Mouse (Mus musculus) embryonic facial prominence, embryonic 13.5 days (tissue): ENCODE measurements around the gene Twsg1. TPM values are rescaled to one million over a fixed set of nuclear protein-coding genes. Genes with fewer than 3 reads are reported as not detected.

Source experiments
- ATAC-seq: fragments of 200-750 bp; cut with Nextera tagmentation; 2 replicates; pipeline ENCODE4 v1.8.0; 2017; ENCODE audit warnings: low read depth; ENCODE audit not compliant: insufficient number of reproducible peaks, insufficient read depth, low FRiP score, low TSS enrichment
- H3K27ac ChIP-seq: fragments of 300-500 bp; sonication (generic); 2 replicates; pipeline ENCODE4 v1.5.1; 2015; ENCODE audit warnings: moderate library complexity, mild to moderate bottlenecking, inconsistent platforms
- H3K27me3 ChIP-seq: fragments of 300-500 bp; sonication (generic); 2 replicates; pipeline ENCODE4 v1.6.1; 2015; ENCODE audit warnings: mild to moderate bottlenecking, inconsistent platforms
- H3K36me3 ChIP-seq: fragments of 300-500 bp; sonication (generic); 2 replicates; pipeline ENCODE4 v1.6.1; 2015; ENCODE audit warnings: mild to moderate bottlenecking, inconsistent platforms
- H3K4me1 ChIP-seq: fragments of 300-500 bp; sonication (generic); 2 replicates; pipeline ENCODE4 v1.6.1; 2015; ENCODE audit warnings: inconsistent platforms
- H3K4me2 ChIP-seq: fragments of 300-500 bp; sonication (generic); 2 replicates; pipeline ENCODE4 v1.6.1; 2015; ENCODE audit warnings: moderate library complexity, mild to moderate bottlenecking, inconsistent platforms
- H3K4me3 ChIP-seq: fragments of 300-500 bp; sonication (generic); 2 replicates; pipeline ENCODE4 v1.5.1; 2015; ENCODE audit warnings: mild to moderate bottlenecking, inconsistent platforms
- H3K9ac ChIP-seq: fragments of 300-500 bp; sonication (generic); 2 replicates; pipeline ENCODE4 v1.6.1; 2015; ENCODE audit warnings: mild to moderate bottlenecking, inconsistent platforms
- H3K9me3 ChIP-seq: fragments of 300-500 bp; sonication (generic); 2 replicates; pipeline ENCODE4 v1.6.1; 2016; ENCODE audit warnings: inconsistent platforms
- WGBS: fragments of 180-500 bp; shearing (Covaris S2); methylation state at CpG from one replicate; pipeline ENCODE4 v1.1.7; 2015; ENCODE audit warnings: mixed read lengths; 5-methylcytosine and 5-hydroxymethylcytosine counted together
- polyA plus RNA-seq: library from polyadenylated mRNA; unstranded; fragments of >200 nt; fragmentation: Nextera tagmentation; extraction: Ambion mirVana; gene quantifications from 2 replicates; pipeline ENCODE4 v1.2.1, GENCODE M21; 2015

Gene Twsg1
- polyA plus RNA-seq, 1 experiment from 2014 or later = 154 TPM

GRCm38 (mm10) chr17:65930960-65931359 is 20.1 kb downstream of the Twsg1 start:
- Histone ChIP-seq H3K27me3 (no peaks in the 10 kb centered on the region), H3K4me3 (no peak overlapping the region), H3K4me2 (no peak overlapping the region), H3K9me3 (no peaks in the 10 kb centered on the region), H3K36me3 (peaks cover 65% of the 10 kb centered on the region), H3K9ac (0 out of 2 replicates have a peak overlapping the region, but pooled peaks have one; percentile 21), H3K27ac (peak overlapping the region; percentile 48; the same call in 1 of the 2 replicates), H3K4me1 (peaks cover 16% of the 10 kb centered on the region)
- ATAC-seq = no peak
- WGBS = 44% methylated on average over 6 of the region's 6 CpGs

GRCm38 (mm10) chr17:65930158-65930826 is 20.7 kb downstream of the Twsg1 start:
- no peak overlapping the region for H3K9ac ChIP-seq
- no peaks in the 10 kb centered on the region for H3K27me3 ChIP-seq
- H3K27ac ChIP-seq = no peak overlapping the region; the same call in 1 of the 2 replicates
- H3K4me3 ChIP-seq = no peak overlapping the region
- no peak overlapping the region for H3K4me2 ChIP-seq
- 75% methylated on average over 7 of the region's 7 CpGs for WGBS
- ATAC-seq = 0 out of 2 replicates have a peak, but pooled peaks have one; percentile 20
- peaks cover 16% of the 10 kb centered on the region for H3K4me1 ChIP-seq
- no peaks in the 10 kb centered on the region for H3K9me3 ChIP-seq
- peaks cover 66% of the 10 kb centered on the region for H3K36me3 ChIP-seq

GRCm38 (mm10) chr17:65929319-65929978 is 21.6 kb downstream of the Twsg1 start:
- H3K4me3 ChIP-seq = no peak overlapping the region
- no peak; the same call in 1 of the 2 replicates for ATAC-seq
- H3K9me3 ChIP-seq = no peaks in the 10 kb centered on the region
- no peak overlapping the region for H3K27ac ChIP-seq
- H3K27me3 ChIP-seq = no peaks in the 10 kb centered on the region
- no peak overlapping the region for H3K4me2 ChIP-seq
- peaks cover 71% of the 10 kb centered on the region for H3K36me3 ChIP-seq
- WGBS = 81% methylated on average over 22 of the region's 22 CpGs
- H3K4me1 ChIP-seq = peaks cover 16% of the 10 kb centered on the region
- H3K9ac ChIP-seq = no peak overlapping the region

- Histone ChIP-seq H3K9me3 (no peaks in the 10 kb centered on the region), H3K4me1 (peaks cover 16% of the 10 kb centered on the region)
- 81% methylated on average over 4 of the region's 4 CpGs for WGBS
Measured at GRCm38 (mm10) chr17:65927077-65927476, 23.9 kb downstream of the Twsg1 start.

GRCm38 (mm10) chr17:65924218-65924617 is 26.8 kb downstream of the Twsg1 start:
- Histone ChIP-seq H3K36me3 (peaks cover 73% of the 10 kb centered on the region), H3K4me1 (no peaks in the 10 kb centered on the region), H3K27me3 (no peaks in the 10 kb centered on the region), H3K4me3 (no peak overlapping the region), H3K4me2 (no peak overlapping the region), H3K9ac (no peak overlapping the region), H3K27ac (no peak overlapping the region), H3K9me3 (no peaks in the 10 kb centered on the region)
- WGBS = 72% methylated on average over 5 of the region's 5 CpGs
- no peak for ATAC-seq

More at GRCm38 (mm10) chr17:65927077-65927476, 23.9 kb downstream of the Twsg1 start:
- Histone ChIP-seq H3K4me3 (no peak overlapping the region), H3K27me3 (no peaks in the 10 kb centered on the region), H3K27ac (no peak overlapping the region), H3K4me2 (no peak overlapping the region), H3K9ac (no peak overlapping the region), H3K36me3 (peaks cover 71% of the 10 kb centered on the region)
- no peak for ATAC-seq

- H3K4me2 ChIP-seq = no peak overlapping the region
- 87% methylated on average over 6 of the region's 6 CpGs for WGBS
- H3K27me3 ChIP-seq = no peaks in the 10 kb centered on the region
- H3K4me1 ChIP-seq = no peaks in the 10 kb centered on the region
- H3K36me3 ChIP-seq = peaks cover 59% of the 10 kb centered on the region
- H3K4me3 ChIP-seq = no peak overlapping the region
- H3K27ac ChIP-seq = no peak overlapping the region
- 0 out of 2 replicates have a peak, but pooled peaks have one; percentile 37 for ATAC-seq
- H3K9me3 ChIP-seq = no peaks in the 10 kb centered on the region
- H3K9ac ChIP-seq = no peak overlapping the region
Measured at GRCm38 (mm10) chr17:65921975-65922374, 29.1 kb downstream of the Twsg1 start.

- H3K9ac ChIP-seq = no peak overlapping the region
- no peaks in the 10 kb centered on the region for H3K27me3 ChIP-seq
- no peaks in the 10 kb centered on the region for H3K9me3 ChIP-seq
- ATAC-seq = no peak
- H3K27ac ChIP-seq = 0 out of 2 replicates have a peak overlapping the region, but pooled peaks have one; percentile 0
- 37% methylated on average over 3 of the region's 3 CpGs for WGBS
- H3K4me3 ChIP-seq = no peak overlapping the region
- peaks cover 34% of the 10 kb centered on the region for H3K36me3 ChIP-seq
- no peak overlapping the region for H3K4me2 ChIP-seq
- H3K4me1 ChIP-seq = peaks cover 18% of the 10 kb centered on the region
Measured at GRCm38 (mm10) chr17:65919235-65919634, 31.8 kb downstream of the Twsg1 start.

- Histone ChIP-seq H3K4me2 (peak overlapping the region; percentile 22; the same call in 1 of the 2 replicates), H3K36me3 (peaks cover 9% of the 10 kb centered on the region; the same call in 1 of the 2 replicates), H3K4me3 (no peak overlapping the region; the same call in 1 of the 2 replicates), H3K4me1 (peaks cover 28% of the 10 kb centered on the region), H3K9me3 (no peaks in the 10 kb centered on the region), H3K9ac (0 out of 2 replicates have a peak overlapping the region, but pooled peaks have one; percentile 40), H3K27me3 (no peaks in the 10 kb centered on the region), H3K27ac (peak overlapping the region; percentile 97)
- WGBS = 39% methylated on average over 8 of the region's 8 CpGs
- peak; percentile 79; the same call in 1 of the 2 replicates for ATAC-seq
Measured at GRCm38 (mm10) chr17:65916135-65916668, 34.8 kb downstream of the Twsg1 start.

GRCm38 (mm10) chr17:65914083-65914482 is 36.9 kb downstream of the Twsg1 start:
- ATAC-seq = 0 out of 2 replicates have a peak, but pooled peaks have one; percentile 54
- Histone ChIP-seq H3K27me3 (no peaks in the 10 kb centered on the region), H3K4me3 (no peak overlapping the region), H3K27ac (peak overlapping the region; percentile 19; the same call in 1 of the 2 replicates), H3K9me3 (no peaks in the 10 kb centered on the region), H3K4me2 (no peak overlapping the region), H3K4me1 (peaks cover 30% of the 10 kb centered on the region), H3K9ac (no peak overlapping the region), H3K36me3 (0 out of 2 replicates have a peak, but pooled peaks cover 4% of the 10 kb centered on the region)
- WGBS = 51% methylated on average over 6 of the region's 6 CpGs

- H3K27me3 ChIP-seq = no peaks in the 10 kb centered on the region
- no peak for ATAC-seq
- H3K4me3 ChIP-seq = no peak overlapping the region
- peak overlapping the region; percentile 84; the same call in 1 of the 2 replicates for H3K27ac ChIP-seq
- H3K9me3 ChIP-seq = no peaks in the 10 kb centered on the region
- WGBS = 79% methylated on average over 2 of the region's 2 CpGs
- H3K4me1 ChIP-seq = peaks cover 35% of the 10 kb centered on the region
- H3K4me2 ChIP-seq = no peak overlapping the region
- no peak overlapping the region for H3K9ac ChIP-seq
- H3K36me3 ChIP-seq = no peaks in the 10 kb centered on the region
Measured at GRCm38 (mm10) chr17:65912202-65912601, 38.8 kb downstream of the Twsg1 start.

GRCm38 (mm10) chr17:65911285-65912069 is 39.5 kb downstream of the Twsg1 start:
- Histone ChIP-seq H3K36me3 (no peaks in the 10 kb centered on the region), H3K27me3 (no peaks in the 10 kb centered on the region), H3K9me3 (no peaks in the 10 kb centered on the region), H3K4me2 (0 out of 2 replicates have a peak overlapping the region, but pooled peaks have one; percentile 3), H3K4me1 (peaks cover 43% of the 10 kb centered on the region), H3K4me3 (no peak overlapping the region), H3K27ac (peak overlapping the region; percentile 84), H3K9ac (no peak overlapping the region)
- WGBS = 38% methylated on average over 15 of the region's 15 CpGs
- peak; percentile 56; the same call in 1 of the 2 replicates for ATAC-seq
